9 mouse cellular contexts compared by ENCODE assay signal in genomic region chr7:35756510-35757440, GRCm38 (mm10). TPM values are rescaled to one million over a fixed set of nuclear protein-coding genes. Genes with fewer than 3 reads are reported as not detected.
DNase-seq lines count a peak whose midpoint lies in the region; ATAC-seq and TF ChIP-seq lines count a peak whose summit lies in the region.
"Had no signal": no experiment of that assay in that cellular context is flagged by ENCODE, and none has a peak within 500 bp of the region (broad histone marks: within the 10 kb centered on the region; RNA-seq: fewer than 3 reads in every experiment).

No protein-coding gene starts in this region.

- H3K27ac ChIP-seq in intestine, postnatal 0 days (ENCODE audit: low read depth, low read length), result no peak overlapping the region
- H3K27ac ChIP-seq in intestine, embryonic 16.5 days (ENCODE audit: low read length), result no peak overlapping the region
- H3K27ac ChIP-seq in cortical plate, adult 2 months (ENCODE audit: insufficient read depth, low read length), result no peak overlapping the region
- H3K27ac ChIP-seq: lung, embryonic 15.5 days had no signal

- no peaks in the 10 kb centered on the region for H3K9me3 ChIP-seq in intestine, postnatal 0 days (ENCODE audit: control insufficient read depth)
- no peaks in the 10 kb centered on the region for H3K9me3 ChIP-seq in intestine, embryonic 16.5 days (ENCODE audit: control insufficient read depth, low read length)
- H3K9me3 ChIP-seq: lung, embryonic 15.5 days had no signal

- no peak overlapping the region for H3K4me3 ChIP-seq in intestine, postnatal 0 days (ENCODE audit: low read depth, low read length)
- no peak overlapping the region for H3K4me3 ChIP-seq in intestine, embryonic 16.5 days (ENCODE audit: low read length)
- H3K4me3 ChIP-seq in cortical plate, adult 2 months (ENCODE audit: insufficient read depth, low read length), result no peak overlapping the region
- H3K4me3 ChIP-seq: lung, embryonic 15.5 days had no signal

- peak; percentile 62 for TF ChIP-seq CTCF in intestine, postnatal 0 days (IDR thresholded peaks at IDR 0.05; ENCODE audit: low read depth)
- TF ChIP-seq CTCF in cortical plate, adult 2 months (IDR thresholded peaks at IDR 0.05; ENCODE audit: extremely low read depth, insufficient read depth, low read length), result peak; percentile 49

- 40% methylated on average over 14 of the region's 14 CpGs for WGBS in intestine, postnatal 0 days
- WGBS in intestine, embryonic 16.5 days, result 38% methylated on average over 14 of the region's 14 CpGs

- no peak overlapping the region for H3K9ac ChIP-seq in intestine, postnatal 0 days (ENCODE audit: low read depth, low read length)
- no peak overlapping the region for H3K9ac ChIP-seq in intestine, embryonic 16.5 days (ENCODE audit: low read depth, low read length)
- H3K9ac ChIP-seq: lung, embryonic 15.5 days had no signal

- no peaks in the 10 kb centered on the region for H3K36me3 ChIP-seq in intestine, postnatal 0 days (ENCODE audit: control insufficient read depth, insufficient read depth)
- no peaks in the 10 kb centered on the region for H3K36me3 ChIP-seq in intestine, embryonic 16.5 days (ENCODE audit: control insufficient read depth, insufficient read depth, low read length)
- H3K36me3 ChIP-seq: lung, embryonic 15.5 days had no signal

- no peaks in the 10 kb centered on the region for H3K4me1 ChIP-seq in intestine, postnatal 0 days (replicated peaks; ENCODE audit: control insufficient read depth, insufficient read depth, low read length)
- peaks cover 7% of the 10 kb centered on the region; the same call in 1 of the 2 replicates for H3K4me1 ChIP-seq in intestine, embryonic 16.5 days (ENCODE audit: control insufficient read depth, insufficient read depth, low read length)
- H3K4me1 ChIP-seq in cortical plate, adult 2 months (ENCODE audit: control insufficient read depth, insufficient read depth, low read length), result no peaks in the 10 kb centered on the region

- TF ChIP-seq POLR2A in cortical plate, adult 2 months (IDR thresholded peaks at IDR 0.05; ENCODE audit: extremely low read depth, insufficient read depth, low read length), result no peak

- no peak for ATAC-seq in intestine, postnatal 0 days
- ATAC-seq in intestine, embryonic 16.5 days, result no peak
- peak; percentile 42 for ATAC-seq in CD4-positive, CD25-positive, alpha-beta regulatory T cell, adult 4 months
- peak; percentile 54 for ATAC-seq in megakaryocyte progenitor cell, adult 5-6 weeks (replicated peaks; ENCODE audit: poor library complexity)

- H3K4me2 ChIP-seq in intestine, postnatal 0 days (replicated peaks; ENCODE audit: low read depth), result no peak overlapping the region
- H3K4me2 ChIP-seq in intestine, embryonic 16.5 days (ENCODE audit: low read depth, low read length), result no peak overlapping the region
- H3K4me2 ChIP-seq: lung, embryonic 15.5 days had no signal

- no peak for DNase-seq in MN1 (ENCODE audit: low spot score)
- DNase-seq in ovary, postnatal 14 days (ENCODE audit: low spot score), result no peak
- DNase-seq in heart, adult 9 months (ENCODE audit: low spot score in 2 of 2), result no peak

- H3K27me3 ChIP-seq in intestine, postnatal 0 days (replicated peaks; ENCODE audit: control insufficient read depth, insufficient read depth, low read length), result no peaks in the 10 kb centered on the region
- no peaks in the 10 kb centered on the region for H3K27me3 ChIP-seq in intestine, embryonic 16.5 days (replicated peaks; ENCODE audit: control insufficient read depth, insufficient read depth, low read length)
- H3K27me3 ChIP-seq: lung, embryonic 15.5 days had no signal

RNA-seq across cellular contexts. Expression of gene Dpy19l3, which starts 2.5 kb away (rescaled TPM):
- polyA plus RNA-seq in intestine, postnatal 0 days (2015; fragmentation: Nextera tagmentation; extraction: Ambion mirVana), result 4.7 and 7.2 TPM in 2 replicates
- polyA plus RNA-seq in intestine, embryonic 16.5 days (2015; fragmentation: Nextera tagmentation; extraction: Ambion mirVana), result 11.7 and 13.5 TPM in 2 replicates
- polyA plus RNA-seq in CD4-positive, CD25-positive, alpha-beta regulatory T cell, adult 4 months (2017; shearing (Covaris generic)), result 10 to 100 TPM; 23.9 to 30.0 TPM
- polyA plus RNA-seq in cortical plate, adult 2 months (2012; rRNA removed), result 20.8 and 21.3 TPM in 2 replicates
- total RNA-seq in megakaryocyte progenitor cell, adult 5-6 weeks (2015), result 24.5 and 25.6 TPM in 2 replicates
- 15.2 and 26.8 TPM in 2 replicates for total RNA-seq in megakaryocyte progenitor cell, adult 5-6 weeks (2017)

RNA-seq across cellular contexts. Expression of gene Zfp507, which starts 46.0 kb away (rescaled TPM):
- 6.2 and 6.8 TPM in 2 replicates for polyA plus RNA-seq in intestine, postnatal 0 days (2015; fragmentation: Nextera tagmentation; extraction: Ambion mirVana)
- 10.9 and 14.6 TPM in 2 replicates for polyA plus RNA-seq in intestine, embryonic 16.5 days (2015; fragmentation: Nextera tagmentation; extraction: Ambion mirVana)
- polyA plus RNA-seq in CD4-positive, CD25-positive, alpha-beta regulatory T cell, adult 4 months (2017; shearing (Covaris generic)), result 1 to 10 TPM; 4.4 to 5.1 TPM
- polyA plus RNA-seq in cortical plate, adult 2 months (2012; rRNA removed), result 11.3 and 11.5 TPM in 2 replicates
- 10.2 and 11.2 TPM in 2 replicates for total RNA-seq in megakaryocyte progenitor cell, adult 5-6 weeks (2015)
- 11.2 and 13.1 TPM in 2 replicates for total RNA-seq in megakaryocyte progenitor cell, adult 5-6 weeks (2017)

Comparison
In these comparisons a context has a peak if more than half of its experiments do, and no peak if none do; other contexts are left out.
1. ATAC-seq: peak in CD4-positive, CD25-positive, alpha-beta regulatory T cell, adult 4 months (single experiment) and megakaryocyte progenitor cell, adult 5-6 weeks (single experiment); none in intestine, postnatal 0 days (single experiment) and intestine, embryonic 16.5 days (single experiment).